ENCODE assay signal across 12 mouse cellular contexts in genomic region chr11:76125386-76125785, GRCm38 (mm10). TPM values are rescaled to one million over a fixed set of nuclear protein-coding genes. Genes with fewer than 3 reads are reported as not detected.
DNase-seq lines count a peak whose midpoint lies in the region; ATAC-seq and TF ChIP-seq lines count a peak whose summit lies in the region.
"Had no signal": no experiment of that assay in that cellular context is flagged by ENCODE, and none has a peak within 500 bp of the region (broad histone marks: within the 10 kb centered on the region; RNA-seq: fewer than 3 reads in every experiment).

No protein-coding gene starts in this region.

- no peak for TF ChIP-seq CTCF in kidney, postnatal 0 days (IDR thresholded peaks at IDR 0.05; ENCODE audit: low read depth)

- H3K9me3 ChIP-seq in kidney, postnatal 0 days (replicated peaks; ENCODE audit: low read length) = no peaks in the 10 kb centered on the region
- no peaks in the 10 kb centered on the region for H3K9me3 ChIP-seq in limb, embryonic 13.5 days
- H3K9me3 ChIP-seq: hindbrain, embryonic 13.5 days had no signal

- ATAC-seq in kidney, postnatal 0 days (replicated peaks; ENCODE audit: low FRiP score, low read depth) = no peak
- no peak for ATAC-seq in limb, embryonic 13.5 days (ENCODE audit: low FRiP score, low read depth)
- ATAC-seq in granulocyte monocyte progenitor cell, adult 5-6 weeks (replicated peaks; ENCODE audit: poor library complexity, severe bottlenecking) = no peak
- ATAC-seq: forebrain, embryonic 16.5 days had no signal

- no peaks in the 10 kb centered on the region; the same call in 1 of the 2 replicates for H3K4me1 ChIP-seq in kidney, postnatal 0 days (replicated peaks; ENCODE audit: insufficient read depth, low read length)
- H3K4me1 ChIP-seq in limb, embryonic 13.5 days = peaks cover 18% of the 10 kb centered on the region
- H3K4me1 ChIP-seq: hindbrain, embryonic 13.5 days had no signal

- DNase-seq in kidney, postnatal 0 days (ENCODE audit: low spot score) = peak; percentile 36
- DNase-seq in kidney, postnatal 14 days = no peak
- DNase-seq in embryo, embryonic 10.5 days (ENCODE audit: low spot score) = peak; percentile 35
- DNase-seq in forelimb bud, embryonic 11.5 days (ENCODE audit: low read depth, low spot score) = peak; percentile 25
- DNase-seq in thymus, postnatal 4 days = no peak
- no peak for DNase-seq in ovary, postnatal 36 days (ENCODE audit: low spot score)
- DNase-seq: cerebellum, postnatal 25 days had no signal

- no peak overlapping the region for H3K27ac ChIP-seq in kidney, postnatal 0 days
- H3K27ac ChIP-seq in limb, embryonic 13.5 days = peak overlapping the region; percentile 40; the same call in 1 of the 2 replicates
- H3K27ac ChIP-seq: hindbrain, embryonic 13.5 days; liver, embryonic 14.5 days had no signal

- H3K4me2 ChIP-seq in kidney, postnatal 0 days (ENCODE audit: low read length) = no peak overlapping the region
- 0 out of 2 replicates have a peak overlapping the region, but pooled peaks have one; percentile 10 for H3K4me2 ChIP-seq in limb, embryonic 13.5 days (replicated peaks)
- H3K4me2 ChIP-seq: hindbrain, embryonic 13.5 days had no signal

- no peaks in the 10 kb centered on the region for H3K27me3 ChIP-seq in kidney, postnatal 0 days (ENCODE audit: insufficient read depth, low read length)
- no peaks in the 10 kb centered on the region for H3K27me3 ChIP-seq in limb, embryonic 13.5 days
- H3K27me3 ChIP-seq: hindbrain, embryonic 13.5 days had no signal

- no peak overlapping the region for H3K9ac ChIP-seq in kidney, postnatal 0 days (ENCODE audit: low read depth, low read length)
- no peak overlapping the region for H3K9ac ChIP-seq in limb, embryonic 13.5 days
- H3K9ac ChIP-seq: hindbrain, embryonic 13.5 days; liver, embryonic 14.5 days had no signal

- H3K36me3 ChIP-seq in kidney, postnatal 0 days (ENCODE audit: insufficient read depth, low read length) = 0 out of 2 replicates have a peak, but pooled peaks cover 11% of the 10 kb centered on the region
- peaks cover 16% of the 10 kb centered on the region for H3K36me3 ChIP-seq in limb, embryonic 13.5 days

- H3K4me3 ChIP-seq in kidney, postnatal 0 days (replicated peaks; ENCODE audit: low read depth, low read length) = no peak overlapping the region
- H3K4me3 ChIP-seq in limb, embryonic 13.5 days = no peak overlapping the region
- H3K4me3 ChIP-seq: hindbrain, embryonic 13.5 days had no signal

- 41% methylated on average over 8 of the region's 8 CpGs for WGBS in kidney, postnatal 0 days
- WGBS in limb, embryonic 13.5 days = 48% methylated on average over 8 of the region's 8 CpGs

RNA-seq across cellular contexts. Expression of gene Vps53, which starts 54.1 kb away (rescaled TPM):
- polyA plus RNA-seq in kidney, postnatal 0 days (2015; fragmentation: Nextera tagmentation; extraction: Ambion mirVana) = 39.0 and 44.9 TPM in 2 replicates
- 37.5 and 40.0 TPM in 2 replicates for polyA plus RNA-seq in limb, embryonic 13.5 days (2015; fragmentation: Nextera tagmentation; extraction: Ambion mirVana)
- total RNA-seq in granulocyte monocyte progenitor cell, adult 5-6 weeks (2014; fragmentation: Nextera tagmentation) = 46.8 and 50.0 TPM in 2 replicates
- total RNA-seq in granulocyte monocyte progenitor cell, adult 5-6 weeks (2017) = 38.4 and 58.6 TPM in 2 replicates

RNA-seq across cellular contexts. Expression of gene Fam57a, which starts 54.1 kb away (rescaled TPM):
- polyA plus RNA-seq in kidney, postnatal 0 days (2015; fragmentation: Nextera tagmentation; extraction: Ambion mirVana) = 14.5 and 15.2 TPM in 2 replicates
- polyA plus RNA-seq in limb, embryonic 13.5 days (2015; fragmentation: Nextera tagmentation; extraction: Ambion mirVana) = 27.8 and 29.9 TPM in 2 replicates
- total RNA-seq in granulocyte monocyte progenitor cell, adult 5-6 weeks (2014; fragmentation: Nextera tagmentation) = 1.2 and 5.6 TPM in 2 replicates
- total RNA-seq in granulocyte monocyte progenitor cell, adult 5-6 weeks (2017) = 0.17 and 2.7 TPM in 2 replicates

Comparison
In these comparisons a context has a peak if more than half of its experiments do, and no peak if none do; other contexts are left out.
1. DNase-seq: peak in kidney, postnatal 0 days (single experiment), embryo, embryonic 10.5 days (single experiment) and forelimb bud, embryonic 11.5 days (single experiment); none in kidney, postnatal 14 days (single experiment), thymus, postnatal 4 days (single experiment) and ovary, postnatal 36 days (single experiment).